Mouse (Mus musculus) hindbrain, embryonic 10.5 days (tissue): ENCODE results near the gene Junb. TPM values are rescaled to one million over a fixed set of nuclear protein-coding genes. Genes with fewer than 3 reads are reported as not detected.
A peak's percentile ranks its signal among the peaks of the same experiment; 100 is the strongest.

Source experiments
- DNase-seq: peaks from one replicate; pipeline ENCODE4 v3.0.0-alpha.2; 2017; ENCODE audit warnings: low spot score
- H3K27ac ChIP-seq: fragments of 300-500 bp; sonication (generic); 2 replicates; pipeline ENCODE4 v1.5.1; 2016; ENCODE audit warnings: mild to moderate bottlenecking, moderate library complexity
- H3K27me3 ChIP-seq: fragments of 300-500 bp; sonication (generic); 2 replicates; pipeline ENCODE4 v1.6.1; 2016; ENCODE audit warnings: mild to moderate bottlenecking; ENCODE audit not compliant: poor library complexity, insufficient read depth, severe bottlenecking
- H3K36me3 ChIP-seq: fragments of 300-500 bp; sonication (generic); 2 replicates; pipeline ENCODE4 v1.6.1; 2016; ENCODE audit warnings: mild to moderate bottlenecking, moderate library complexity
- H3K4me1 ChIP-seq: fragments of 300-500 bp; sonication (generic); replicated peaks from 2 replicates; pipeline ENCODE4 v1.6.1; 2016; ENCODE audit warnings: mild to moderate bottlenecking
- H3K4me3 ChIP-seq: fragments of 300-500 bp; sonication (generic); 2 replicates; pipeline ENCODE4 v1.5.1; 2016; ENCODE audit warnings: mild to moderate bottlenecking, moderate library complexity
- H3K9me3 ChIP-seq: fragments of 300-500 bp; sonication (generic); 2 replicates; pipeline ENCODE4 v1.6.1; 2016; ENCODE audit warnings: mild to moderate bottlenecking, moderate library complexity
- WGBS: fragments of 180-500 bp; shearing (Covaris S2); methylation state at CpG from one replicate; pipeline ENCODE4 v1.1.7; 2016; 5-methylcytosine and 5-hydroxymethylcytosine counted together
- polyA plus RNA-seq: library from polyadenylated mRNA; unstranded; fragments of >200 nt; fragmentation: Nextera tagmentation; extraction: Ambion mirVana; gene quantifications from 2 replicates; pipeline ENCODE4 v1.2.1, GENCODE M21; 2016

The Junb gene
- polyA plus RNA-seq, 1 experiment from 2014 or later: 8.7 TPM

DNA sequence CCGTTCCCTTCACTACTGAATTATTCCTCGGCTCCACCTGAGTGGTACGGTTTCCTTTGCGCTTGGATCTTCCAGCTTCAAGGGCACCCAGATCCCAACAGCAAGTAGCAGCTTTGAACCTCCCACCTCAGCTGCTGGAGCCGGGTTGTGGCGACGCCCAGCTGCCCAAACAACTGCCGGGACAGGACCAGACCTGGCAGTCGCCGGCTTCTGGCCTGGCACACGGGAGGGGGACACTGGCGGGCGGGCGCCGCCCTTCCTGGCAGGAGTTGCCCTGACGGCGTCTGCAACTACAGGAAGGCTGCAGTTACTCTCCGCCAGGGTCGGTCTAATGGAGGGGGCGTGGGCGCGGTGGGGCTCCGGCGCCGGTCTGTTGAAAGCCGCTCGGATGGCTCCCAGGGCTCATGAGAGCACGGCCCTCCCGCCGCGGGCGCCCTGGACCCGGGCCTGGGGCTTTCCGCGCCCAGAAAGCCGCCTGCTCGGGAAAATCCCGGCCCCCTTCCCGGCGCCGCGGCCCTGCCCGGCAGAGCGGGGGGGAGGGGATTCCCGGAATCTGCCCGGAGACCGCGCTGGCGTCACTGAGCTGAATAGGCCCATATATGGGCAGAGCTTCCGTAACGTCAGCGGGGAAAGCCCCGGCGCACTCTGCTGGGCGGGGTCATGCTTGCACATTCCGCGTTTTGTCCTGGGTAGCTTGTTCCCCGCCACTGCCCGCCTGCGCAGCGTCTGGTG, 2.3 kb downstream of the Junb start:
- Histone ChIP-seq H3K36me3 (peaks cover 44% of the 10 kb centered on the region), H3K9me3 (no peaks in the 10 kb centered on the region), H3K4me3 (peak overlapping the region; percentile 68), H3K27me3 (peaks cover 43% of the 10 kb centered on the region), H3K27ac (peak overlapping the region; percentile 78), H3K4me1 (peaks cover 68% of the 10 kb centered on the region)
- WGBS: 1% methylated on average over 61 of the region's 61 CpGs
- DNase-seq: peak; percentile 95

DNA sequence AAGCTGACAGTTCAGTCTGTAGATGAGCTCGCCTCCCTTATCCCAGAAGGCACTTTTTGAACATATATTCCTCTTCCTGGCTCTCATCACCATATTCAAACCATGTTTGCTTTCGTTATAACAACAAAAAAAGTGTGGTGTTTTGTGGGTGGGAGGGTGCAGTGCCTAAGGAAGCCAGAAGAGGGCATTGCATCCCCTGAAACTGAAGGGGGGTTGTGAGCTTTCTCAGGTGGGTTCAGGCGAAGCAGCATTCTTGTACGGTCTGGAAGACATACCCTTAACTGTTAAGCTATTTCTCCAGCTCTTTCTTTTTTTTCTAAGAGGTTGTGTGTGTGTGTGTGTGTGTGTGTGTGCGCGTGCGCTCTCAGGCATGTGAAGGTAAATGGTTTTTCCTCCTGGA, 3.1 kb downstream of the Junb start:
- H3K4me3 ChIP-seq: peak overlapping the region; percentile 68
- 27% methylated on average over 7 of the region's 7 CpGs for WGBS
- peaks cover 68% of the 10 kb centered on the region for H3K4me1 ChIP-seq
- H3K36me3 ChIP-seq: peaks cover 51% of the 10 kb centered on the region
- H3K27me3 ChIP-seq: peaks cover 36% of the 10 kb centered on the region
- H3K9me3 ChIP-seq: no peaks in the 10 kb centered on the region
- DNase-seq: peak; percentile 66
- no peak overlapping the region for H3K27ac ChIP-seq

DNA sequence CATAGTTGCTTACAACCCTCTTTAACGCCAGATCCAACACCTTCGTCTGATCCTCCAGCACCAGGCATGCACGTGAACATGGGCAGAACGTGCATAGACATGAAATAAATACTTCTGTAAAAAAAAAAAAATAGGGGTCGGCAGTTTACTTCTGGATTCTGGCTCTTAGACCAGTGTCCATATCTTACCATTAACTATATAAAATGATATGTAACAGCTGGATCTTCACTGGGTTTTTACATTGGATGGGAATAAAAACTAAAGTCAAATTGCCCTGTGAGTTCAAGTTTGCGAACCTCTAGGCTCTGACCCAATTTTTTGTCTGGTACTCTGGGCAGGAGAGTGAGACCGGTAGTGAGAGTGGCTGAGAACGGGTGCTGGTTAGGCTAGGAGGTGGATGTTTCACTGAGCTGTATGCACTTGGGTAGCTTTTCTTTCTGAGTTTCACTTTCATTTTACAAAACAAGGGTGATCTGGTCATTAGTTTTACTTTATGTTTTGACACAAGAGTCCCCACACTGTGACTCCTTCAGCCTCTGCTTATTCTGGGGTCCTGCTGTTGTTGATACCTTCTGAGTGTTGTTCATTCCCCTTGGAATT, 3.9 kb downstream of the Junb start:
- Histone ChIP-seq H3K9me3 (no peaks in the 10 kb centered on the region), H3K4me3 (no peak overlapping the region), H3K4me1 (peaks cover 63% of the 10 kb centered on the region), H3K27me3 (peaks cover 28% of the 10 kb centered on the region), H3K36me3 (peaks cover 51% of the 10 kb centered on the region), H3K27ac (no peak overlapping the region)
- no peak for DNase-seq
- WGBS: 84% methylated on average over 8 of the region's 8 CpGs

DNA sequence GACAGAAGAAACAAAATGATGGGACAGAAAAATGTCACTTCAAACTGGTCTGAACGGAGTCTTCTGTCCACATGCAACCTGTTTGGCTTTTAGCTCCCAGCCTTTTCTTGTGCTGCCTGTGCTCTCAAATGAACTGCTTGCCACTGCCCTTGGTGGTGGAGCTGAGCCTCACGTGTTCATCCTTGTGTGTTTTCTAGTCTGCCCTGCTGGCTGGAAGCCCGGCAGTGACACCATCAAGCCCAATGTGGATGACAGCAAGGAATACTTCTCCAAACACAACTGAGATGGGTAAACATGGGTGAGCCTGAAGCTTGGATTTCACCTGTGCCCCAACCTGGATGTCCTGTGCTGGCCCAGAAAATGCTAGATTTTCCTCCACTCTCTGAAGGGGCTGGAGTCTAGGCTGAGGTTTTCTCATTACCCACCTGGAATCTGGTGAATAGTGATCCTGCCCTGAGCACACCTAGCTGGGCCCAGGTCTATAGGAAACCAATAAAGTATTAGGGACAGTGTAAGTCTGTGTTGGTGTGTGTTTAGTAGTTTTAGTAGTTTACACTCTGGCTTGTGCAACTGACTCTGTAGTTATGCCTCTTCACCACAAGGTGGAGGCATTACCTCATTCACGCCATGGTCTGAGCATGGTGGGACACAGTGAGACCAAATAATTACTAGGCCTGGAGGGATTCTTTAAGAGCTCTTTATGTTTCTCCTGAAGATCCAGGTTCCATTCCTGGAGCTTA, 4.5 kb downstream of the Junb start:
- H3K27me3 ChIP-seq: peaks cover 21% of the 10 kb centered on the region
- H3K36me3 ChIP-seq: peaks cover 51% of the 10 kb centered on the region
- H3K4me1 ChIP-seq: peaks cover 60% of the 10 kb centered on the region
- H3K4me3 ChIP-seq: no peak overlapping the region
- peak; percentile 46 for DNase-seq
- no peak overlapping the region for H3K27ac ChIP-seq
- no peaks in the 10 kb centered on the region for H3K9me3 ChIP-seq
- 67% methylated on average over 4 of the region's 4 CpGs for WGBS

DNA sequence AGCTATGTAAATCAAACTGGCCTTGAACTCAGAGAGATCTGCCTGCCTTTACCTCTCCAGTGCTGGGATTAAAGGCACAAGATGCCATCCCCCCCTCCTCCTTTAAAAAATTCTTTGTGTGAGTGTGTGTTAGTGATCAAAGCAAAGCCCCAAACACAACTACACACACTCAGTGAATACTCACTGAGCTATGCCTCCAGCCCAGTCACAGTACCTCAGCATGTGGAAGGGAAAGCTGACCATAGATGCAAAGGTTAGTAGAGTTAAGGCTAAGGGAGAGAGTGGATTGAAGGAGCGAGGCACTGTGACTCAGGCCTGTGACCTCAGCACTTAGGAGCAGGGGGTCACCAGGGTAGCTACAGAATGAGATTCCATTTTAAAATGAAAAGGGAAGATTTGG, 5.4 kb downstream of the Junb start:
- H3K9me3 ChIP-seq: no peaks in the 10 kb centered on the region
- 90% methylated on average over 1 of the region's 1 CpGs for WGBS
- H3K4me1 ChIP-seq: peaks cover 60% of the 10 kb centered on the region
- peaks cover 51% of the 10 kb centered on the region for H3K36me3 ChIP-seq
- no peak overlapping the region for H3K4me3 ChIP-seq
- H3K27me3 ChIP-seq: peaks cover 12% of the 10 kb centered on the region
- no peak for DNase-seq
- H3K27ac ChIP-seq: no peak overlapping the region

DNA sequence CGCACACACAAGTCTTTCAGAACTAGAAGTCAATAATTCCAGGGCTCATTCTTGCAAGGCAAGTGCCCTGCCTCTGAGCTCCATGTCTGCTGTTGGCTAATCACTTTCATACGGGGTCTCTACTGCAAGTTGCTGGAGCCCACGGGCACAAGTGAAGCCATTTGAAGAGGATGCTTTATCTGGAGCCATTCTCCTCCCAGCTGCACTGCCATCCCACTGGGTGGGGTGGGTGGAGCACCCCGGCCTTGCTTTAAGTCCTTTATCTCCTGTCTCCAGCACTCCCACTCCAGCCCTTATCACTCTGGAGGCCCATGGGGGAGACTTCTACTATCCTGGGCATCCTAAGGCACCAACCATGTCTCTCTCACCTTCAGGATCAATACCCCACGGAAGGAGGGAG, 7.6 kb downstream of the Junb start:
- peaks cover 53% of the 10 kb centered on the region for H3K4me1 ChIP-seq
- peaks cover 51% of the 10 kb centered on the region for H3K36me3 ChIP-seq
- H3K9me3 ChIP-seq: no peaks in the 10 kb centered on the region
- no peak for DNase-seq
- no peaks in the 10 kb centered on the region for H3K27me3 ChIP-seq
- H3K4me3 ChIP-seq: peak overlapping the region; percentile 89
- WGBS: 72% methylated on average over 5 of the region's 5 CpGs
- H3K27ac ChIP-seq: peak overlapping the region; percentile 99

DNA sequence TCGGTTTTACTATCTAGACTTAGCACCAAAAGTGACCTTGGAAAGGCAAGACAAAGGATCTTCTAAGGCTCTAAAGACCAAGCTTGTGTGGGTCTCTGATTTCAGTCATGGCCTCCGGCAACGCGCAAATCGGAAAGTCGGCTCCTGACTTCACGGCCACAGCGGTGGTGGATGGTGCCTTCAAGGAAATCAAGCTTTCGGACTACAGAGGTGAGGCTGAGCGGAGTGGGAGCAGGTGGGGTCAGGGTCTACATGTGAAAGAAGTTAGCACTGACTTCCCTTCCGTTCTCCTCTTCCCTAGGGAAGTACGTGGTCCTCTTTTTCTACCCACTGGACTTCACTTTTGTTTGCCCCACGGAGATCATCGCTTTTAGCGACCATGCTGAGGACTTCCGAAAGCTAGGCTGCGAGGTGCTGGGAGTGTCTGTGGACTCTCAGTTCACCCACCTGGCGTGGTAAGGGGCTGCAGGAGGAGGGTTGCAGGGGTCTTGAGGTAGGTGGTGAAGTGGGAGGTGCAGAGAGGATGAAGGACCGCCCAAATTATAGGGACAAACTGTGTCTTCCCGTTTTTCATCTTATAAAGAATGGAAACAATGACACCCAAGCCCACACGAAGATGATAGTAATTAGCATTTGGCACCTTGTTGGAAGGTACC, 8.3 kb downstream of the Junb start:
- H3K27ac ChIP-seq: peak overlapping the region; percentile 99
- no peaks in the 10 kb centered on the region for H3K27me3 ChIP-seq
- peaks cover 53% of the 10 kb centered on the region for H3K4me1 ChIP-seq
- WGBS: 14% methylated on average over 21 of the region's 21 CpGs
- peaks cover 48% of the 10 kb centered on the region for H3K36me3 ChIP-seq
- H3K9me3 ChIP-seq: no peaks in the 10 kb centered on the region
- H3K4me3 ChIP-seq: peak overlapping the region; percentile 89
- no peak for DNase-seq

DNA sequence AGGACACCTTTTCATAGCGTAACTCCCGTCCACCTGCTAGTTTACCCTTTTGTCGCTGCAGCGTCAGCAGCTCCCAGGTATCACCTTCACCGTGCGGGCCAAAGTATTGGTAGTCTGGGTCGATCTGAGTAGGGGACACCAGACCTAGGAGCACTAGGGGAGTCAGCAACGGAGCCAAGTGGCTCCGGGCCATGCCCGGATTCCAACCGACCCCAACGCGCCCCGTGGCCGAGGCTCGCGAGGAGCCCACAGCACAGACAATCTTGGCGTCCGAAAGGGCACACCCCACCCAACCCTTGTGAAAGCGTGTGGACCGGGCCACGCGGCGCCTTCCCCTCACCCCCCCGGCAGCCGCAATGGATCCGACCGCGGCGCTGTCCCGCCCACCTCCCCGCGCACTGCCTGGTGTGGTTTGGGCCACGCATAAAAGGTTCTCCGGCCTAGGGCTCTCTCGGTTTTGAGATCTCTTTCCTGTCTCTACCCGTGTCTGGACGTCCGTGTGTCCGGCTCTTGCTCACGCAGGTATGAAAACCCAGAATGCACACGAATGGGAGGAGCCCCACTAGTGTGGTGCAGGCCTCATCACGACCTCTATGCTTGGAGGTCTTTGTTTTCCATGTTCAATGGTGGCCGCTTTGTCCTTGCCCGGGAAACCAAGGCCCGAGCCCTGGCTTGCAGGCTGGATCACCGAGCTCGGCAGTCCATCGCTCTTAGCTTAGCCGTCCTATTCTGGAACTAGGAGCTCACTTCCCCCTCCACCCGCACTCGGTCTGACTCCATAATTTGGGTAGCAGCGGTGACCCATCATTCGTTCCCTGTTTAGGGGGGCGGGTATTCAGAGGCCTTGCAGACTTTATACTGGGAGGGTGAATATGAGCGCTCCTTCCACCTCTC, 9.0 kb downstream of the Junb start, which contains the start of the genes Gm49661, Prdx2 and Rnaseh2a:
Gm49661 (minus strand) TSS at position 193 of the 894 bp plus-strand sequence.
Prdx2 (plus strand) TSS at position 347 of the 894 bp plus-strand sequence.
Rnaseh2a (minus strand) TSS at position 527 of the 894 bp plus-strand sequence.
- Histone ChIP-seq H3K4me3 (peak within 1 kb of the TSS; percentile 89), H3K4me1 (peaks cover 55% of the 10 kb centered on the region), H3K9me3 (no peaks in the 10 kb centered on the region), H3K36me3 (peaks cover 40% of the 10 kb centered on the region), H3K27ac (peak within 1 kb of the TSS; percentile 99), H3K27me3 (no peaks in the 10 kb centered on the region)
- peak; percentile 87 for DNase-seq
- under 1% methylated on average over 56 of the region's 56 CpGs for WGBS

DNA sequence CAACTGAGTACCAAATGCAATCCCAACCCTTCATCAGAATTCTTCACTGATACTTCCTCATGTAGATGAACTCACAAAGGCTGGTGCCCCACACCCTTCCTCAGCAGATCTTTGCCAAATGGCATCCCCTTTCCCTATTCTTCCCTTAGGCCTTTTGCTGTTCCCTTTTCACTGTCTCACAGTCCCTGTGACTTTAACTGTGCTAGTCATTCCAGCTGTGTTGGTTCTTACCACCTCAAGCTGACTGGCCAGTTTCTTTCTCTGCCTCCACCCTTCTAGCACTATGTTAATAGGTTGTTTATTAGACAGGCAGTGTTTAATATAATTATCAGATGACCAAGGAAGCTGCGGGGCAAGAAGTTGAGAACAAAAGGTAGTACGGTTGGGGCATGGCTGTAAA, 9.9 kb downstream of the Junb start:
- peak overlapping the region; percentile 99 for H3K27ac ChIP-seq
- WGBS: 24% methylated on average over 2 of the region's 2 CpGs

DNA sequence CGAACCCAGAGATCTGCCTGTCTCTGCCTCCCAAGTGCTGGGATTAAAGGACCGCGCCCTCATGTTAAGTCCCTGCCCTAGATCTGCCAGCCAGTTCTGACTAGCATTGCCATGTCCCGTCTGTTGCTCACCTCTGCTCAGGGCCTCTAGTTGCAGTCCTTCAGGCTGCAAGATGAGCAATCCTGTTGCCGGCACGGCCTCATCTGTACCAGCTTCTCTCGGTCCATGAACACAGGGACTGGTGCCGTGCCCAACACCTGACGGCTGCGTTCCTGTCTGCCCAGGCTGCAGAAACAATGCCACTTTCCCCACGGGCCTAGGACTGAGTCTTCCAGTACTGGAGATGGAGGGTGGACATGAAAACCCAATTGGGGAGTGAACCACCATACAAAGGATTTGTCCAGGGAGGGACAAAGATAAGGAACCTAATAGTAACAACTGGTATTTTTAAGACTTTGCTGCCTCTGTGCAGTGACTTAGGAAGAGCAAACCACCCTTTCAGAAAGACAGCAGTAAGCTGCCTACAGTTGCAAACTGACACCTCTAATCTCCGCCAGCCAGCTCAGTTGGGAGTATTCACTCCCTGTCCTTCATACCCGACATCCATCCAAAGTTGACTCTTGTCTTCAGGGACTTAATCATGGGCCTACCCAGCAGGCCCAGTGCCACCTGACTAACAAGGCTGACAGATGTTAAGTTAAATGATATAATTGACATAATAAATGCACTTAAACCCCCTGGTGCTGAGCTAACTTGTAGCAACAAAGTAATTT, 10.8 kb downstream of the Junb start:
- WGBS: 89% methylated on average over 13 of the region's 13 CpGs
- DNase-seq: no peak
- Histone ChIP-seq H3K27me3 (no peaks in the 10 kb centered on the region), H3K4me1 (peaks cover 55% of the 10 kb centered on the region), H3K27ac (no peak overlapping the region; the same call in 1 of the 2 replicates), H3K9me3 (no peaks in the 10 kb centered on the region), H3K4me3 (peak overlapping the region; percentile 89; the same call in 1 of the 2 replicates), H3K36me3 (peaks cover 33% of the 10 kb centered on the region)

More for the DNA sequence above, 9.9 kb downstream of the Junb start:
- no peak for DNase-seq
- H3K4me3 ChIP-seq: peak overlapping the region; percentile 89
- peaks cover 55% of the 10 kb centered on the region for H3K4me1 ChIP-seq
- peaks cover 38% of the 10 kb centered on the region for H3K36me3 ChIP-seq
- H3K27me3 ChIP-seq: no peaks in the 10 kb centered on the region
- H3K9me3 ChIP-seq: no peaks in the 10 kb centered on the region

DNA sequence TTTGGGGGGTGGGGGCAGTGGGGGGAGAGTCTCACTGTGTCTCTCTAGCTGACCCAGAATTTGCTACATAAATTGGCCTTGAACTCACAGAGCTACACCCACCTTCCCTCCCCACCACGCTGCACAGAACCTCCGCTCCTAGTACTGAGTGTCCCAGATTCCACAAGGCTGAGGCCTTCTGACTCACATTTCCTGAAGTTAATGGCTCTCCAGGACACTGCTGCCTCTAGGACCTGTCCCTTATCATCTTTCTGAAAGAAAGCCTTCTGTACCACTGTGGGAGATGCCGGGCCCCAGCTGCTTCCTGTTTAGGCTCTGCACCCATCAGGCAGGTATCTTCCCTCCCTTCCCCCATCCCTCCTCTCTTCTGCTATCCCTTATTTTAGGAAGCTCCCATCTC, 11.9 kb downstream of the Junb start:
- Histone ChIP-seq H3K9me3 (no peaks in the 10 kb centered on the region), H3K4me3 (peak overlapping the region; percentile 80; the same call in 1 of the 2 replicates), H3K27me3 (no peaks in the 10 kb centered on the region), H3K27ac (0 out of 2 replicates have a peak overlapping the region, but pooled peaks have one; percentile 89), H3K4me1 (peaks cover 55% of the 10 kb centered on the region), H3K36me3 (peaks cover 33% of the 10 kb centered on the region)
- 52% methylated on average over 3 of the region's 3 CpGs for WGBS
- DNase-seq: no peak
